Mouse (Mus musculus) forebrain, embryonic 14.5 days (tissue): ENCODE measurements around the gene Tnfrsf13c. TPM values are rescaled to one million over a fixed set of nuclear protein-coding genes. Genes with fewer than 3 reads are reported as not detected.
A peak's percentile ranks its signal among the peaks of the same experiment; 100 is the strongest.

ENCODE experiments used
- ATAC-seq: fragments of 200-750 bp; cut with Nextera tagmentation; 2 replicates; pipeline ENCODE4 v1.8.0; 2017; ENCODE audit warnings: mild to moderate bottlenecking, moderate library complexity
- DNase-seq: peaks from one replicate; pipeline ENCODE4 v3.0.0-alpha.2; 2015; ENCODE audit warnings: low spot score
- H3K27ac ChIP-seq: fragments of 300-500 bp; sonication (generic); 2 replicates; pipeline ENCODE4 v1.5.1; 2014; ENCODE audit warnings: low read depth, mild to moderate bottlenecking, control low read depth, low read length, moderate library complexity
- H3K27me3 ChIP-seq: fragments of 300-500 bp; sonication (generic); replicated peaks from 2 replicates; pipeline ENCODE4 v1.6.1; 2014; ENCODE audit warnings: low read length, control low read depth, mixed read lengths; ENCODE audit not compliant: control insufficient read depth, insufficient read depth
- H3K36me3 ChIP-seq: fragments of 300-500 bp; sonication (generic); 2 replicates; pipeline ENCODE4 v1.6.1; 2014; ENCODE audit warnings: low read length, control low read depth; ENCODE audit not compliant: control insufficient read depth, insufficient read depth
- H3K4me1 ChIP-seq: fragments of 300-500 bp; sonication (generic); 2 replicates; pipeline ENCODE4 v1.6.1; 2014; ENCODE audit warnings: antibody characterized with exemption, low read length, control low read depth; ENCODE audit not compliant: control insufficient read depth, insufficient read depth
- H3K4me2 ChIP-seq: fragments of 300-500 bp; sonication (generic); 2 replicates; pipeline ENCODE4 v1.6.1; 2014; ENCODE audit warnings: mild to moderate bottlenecking, control low read depth, low read length
- H3K4me3 ChIP-seq: fragments of 300-500 bp; sonication (generic); 2 replicates; pipeline ENCODE4 v1.5.1; 2014; ENCODE audit warnings: low read depth, low read length, control low read depth
- H3K9ac ChIP-seq: fragments of 300-500 bp; sonication (generic); 2 replicates; pipeline ENCODE4 v1.6.1; 2014; ENCODE audit warnings: mild to moderate bottlenecking, low read length, control low read depth, moderate library complexity
- H3K9me3 ChIP-seq: fragments of 300-500 bp; sonication (generic); replicated peaks from 2 replicates; pipeline ENCODE4 v1.6.1; 2016; ENCODE audit warnings: low read length, control low read depth, mixed read lengths; ENCODE audit not compliant: control insufficient read depth
- WGBS: fragments of 180-500 bp; shearing (Covaris S2); extraction: QIAGEN DNeasy Blood & Tissue Kit; methylation state at CpG from one replicate; pipeline ENCODE4 v1.1.7; 2014; 5-methylcytosine and 5-hydroxymethylcytosine counted together
- polyA plus RNA-seq: library from polyadenylated mRNA; unstranded; fragments of >200 nt; fragmentation: Nextera tagmentation; extraction: Ambion mirVana; gene quantifications from 2 replicates; pipeline ENCODE4 v1.2.1, GENCODE M21; 2014

Gene Tnfrsf13c
- polyA plus RNA-seq, 1 experiment from 2014 or later = 0.14 TPM

GRCm38 (mm10) chr15:82207105-82207459 lies 17.1 kb downstream of the Tnfrsf13c start:
- ATAC-seq (no peak), DNase-seq (no peak)
- Histone ChIP-seq H3K27me3 (peaks cover 50% of the 10 kb centered on the region), H3K9me3 (no peaks in the 10 kb centered on the region), H3K27ac (no peak overlapping the region), H3K4me2 (no peak overlapping the region), H3K9ac (no peak overlapping the region), H3K36me3 (peaks cover 42% of the 10 kb centered on the region), H3K4me3 (no peak overlapping the region), H3K4me1 (peaks cover 20% of the 10 kb centered on the region)
- WGBS = 15% methylated on average over 34 of the region's 34 CpGs

DNA sequence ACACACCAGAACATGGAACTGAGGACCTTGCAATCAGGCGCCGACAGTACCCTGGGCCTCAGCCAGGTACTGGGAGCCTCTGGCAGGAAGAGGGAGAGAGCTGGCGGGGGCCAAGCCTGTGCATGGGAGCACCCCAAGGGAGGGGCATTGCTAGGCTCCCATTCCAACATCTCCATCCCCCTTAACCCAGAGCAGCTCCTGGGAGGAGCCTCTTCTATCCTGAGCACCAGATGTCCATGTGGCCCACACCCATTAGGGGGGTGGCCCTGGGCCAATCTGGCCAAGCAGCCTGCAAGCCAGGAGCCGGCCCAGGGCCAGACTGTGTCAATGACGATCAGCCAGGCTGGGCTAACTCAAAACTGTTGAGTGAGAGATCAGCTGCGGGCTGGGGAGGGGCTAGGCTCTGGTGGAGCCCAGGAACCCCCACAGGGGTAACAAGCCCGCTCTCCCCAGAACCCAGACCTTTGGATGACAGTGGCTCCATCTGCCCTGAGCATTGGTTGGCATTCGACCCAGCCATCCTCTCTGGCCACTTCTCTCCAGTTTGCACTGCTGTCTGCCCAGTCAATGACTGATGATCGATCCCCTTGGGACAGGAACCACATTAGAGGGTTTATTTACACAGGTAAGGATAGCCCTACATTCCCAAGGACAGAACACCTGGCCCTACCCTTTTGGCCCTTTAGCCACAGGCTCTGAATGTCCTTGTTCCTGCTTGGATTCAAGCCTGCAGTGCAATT lies 17.6 kb downstream of the Tnfrsf13c start:
- DNase-seq (peak; percentile 82), ATAC-seq (peak; percentile 86)
- no peak overlapping the region for H3K9ac ChIP-seq
- H3K36me3 ChIP-seq = peaks cover 47% of the 10 kb centered on the region
- H3K27ac ChIP-seq = no peak overlapping the region
- no peak overlapping the region for H3K4me2 ChIP-seq
- H3K9me3 ChIP-seq = no peaks in the 10 kb centered on the region
- no peak overlapping the region for H3K4me3 ChIP-seq
- peaks cover 15% of the 10 kb centered on the region for H3K4me1 ChIP-seq
- WGBS = 48% methylated on average over 9 of the region's 9 CpGs
- H3K27me3 ChIP-seq = peaks cover 44% of the 10 kb centered on the region

GRCm38 (mm10) chr15:82204680-82205371 lies 19.3 kb downstream of the Tnfrsf13c start:
- ATAC-seq = no peak
- no peak overlapping the region for H3K27ac ChIP-seq
- no peak for DNase-seq
- H3K4me2 ChIP-seq = no peak overlapping the region
- H3K36me3 ChIP-seq = peaks cover 63% of the 10 kb centered on the region
- peaks cover 15% of the 10 kb centered on the region for H3K4me1 ChIP-seq
- 74% methylated on average over 10 of the region's 10 CpGs for WGBS
- no peak overlapping the region for H3K9ac ChIP-seq
- no peaks in the 10 kb centered on the region for H3K9me3 ChIP-seq
- H3K27me3 ChIP-seq = peaks cover 29% of the 10 kb centered on the region
- H3K4me3 ChIP-seq = no peak overlapping the region

- Histone ChIP-seq H3K9ac (no peak overlapping the region), H3K4me1 (peaks cover 15% of the 10 kb centered on the region), H3K36me3 (peaks cover 73% of the 10 kb centered on the region), H3K27ac (no peak overlapping the region), H3K4me3 (no peak overlapping the region), H3K9me3 (no peaks in the 10 kb centered on the region), H3K27me3 (peaks cover 25% of the 10 kb centered on the region), H3K4me2 (no peak overlapping the region)
- 65% methylated on average over 20 of the region's 20 CpGs for WGBS
- DNase-seq = no peak
- ATAC-seq = no peak
Observed at GRCm38 (mm10) chr15:82203611-82204351, 20.4 kb downstream of the Tnfrsf13c start.

GRCm38 (mm10) chr15:82203090-82203489 lies 21.1 kb downstream of the Tnfrsf13c start:
- Histone ChIP-seq H3K27me3 (peaks cover 20% of the 10 kb centered on the region), H3K4me3 (no peak overlapping the region), H3K9me3 (no peaks in the 10 kb centered on the region), H3K4me1 (peaks cover 15% of the 10 kb centered on the region), H3K4me2 (no peak overlapping the region), H3K27ac (no peak overlapping the region), H3K9ac (no peak overlapping the region), H3K36me3 (peaks cover 80% of the 10 kb centered on the region)
- DNase-seq = no peak
- no peak for ATAC-seq
- 91% methylated on average over 10 of the region's 10 CpGs for WGBS

GRCm38 (mm10) chr15:82202086-82202485 lies 22.1 kb downstream of the Tnfrsf13c start:
- peaks cover 10% of the 10 kb centered on the region for H3K27me3 ChIP-seq
- WGBS = 87% methylated on average over 6 of the region's 6 CpGs
- H3K4me3 ChIP-seq = no peak overlapping the region
- H3K36me3 ChIP-seq = peaks cover 90% of the 10 kb centered on the region
- ATAC-seq = no peak
- no peak overlapping the region for H3K4me2 ChIP-seq
- no peaks in the 10 kb centered on the region for H3K9me3 ChIP-seq
- DNase-seq = no peak
- no peak overlapping the region for H3K27ac ChIP-seq
- peaks cover 9% of the 10 kb centered on the region for H3K4me1 ChIP-seq
- no peak overlapping the region for H3K9ac ChIP-seq

DNA sequence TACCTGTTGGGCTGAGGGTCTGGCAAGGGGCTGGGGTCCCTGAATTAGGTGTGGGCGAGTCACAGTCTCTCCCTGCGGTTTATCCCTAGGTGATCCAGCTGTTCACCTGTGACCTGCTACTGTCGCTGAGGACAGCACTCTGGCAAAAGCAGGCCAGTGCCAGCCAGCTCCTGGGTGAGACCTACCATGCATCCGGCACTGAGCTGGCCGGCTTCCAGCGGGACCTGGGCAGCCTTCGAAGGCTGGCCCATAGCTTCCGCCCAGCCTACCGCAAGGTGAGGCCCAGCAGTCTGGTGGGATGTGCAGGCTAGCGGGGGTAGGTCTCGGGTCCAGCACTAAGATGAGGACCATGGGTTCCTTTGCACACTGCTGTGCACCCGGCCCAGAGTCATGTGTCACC lies 24.6 kb downstream of the Tnfrsf13c start:
- Histone ChIP-seq H3K9ac (no peak overlapping the region), H3K4me3 (no peak overlapping the region), H3K27me3 (no peaks in the 10 kb centered on the region), H3K4me2 (no peak overlapping the region), H3K36me3 (peaks cover 98% of the 10 kb centered on the region), H3K4me1 (no peaks in the 10 kb centered on the region), H3K9me3 (no peaks in the 10 kb centered on the region), H3K27ac (no peak overlapping the region)
- WGBS = 89% methylated on average over 12 of the region's 12 CpGs
- DNase-seq = no peak
- no peak for ATAC-seq

GRCm38 (mm10) chr15:82198342-82198741 lies 25.8 kb downstream of the Tnfrsf13c start:
- Histone ChIP-seq H3K27ac (no peak overlapping the region), H3K4me3 (no peak overlapping the region), H3K27me3 (no peaks in the 10 kb centered on the region), H3K36me3 (peaks cover 98% of the 10 kb centered on the region), H3K9ac (no peak overlapping the region), H3K4me1 (no peaks in the 10 kb centered on the region), H3K9me3 (no peaks in the 10 kb centered on the region), H3K4me2 (no peak overlapping the region)
- 88% methylated on average over 7 of the region's 7 CpGs for WGBS
- ATAC-seq (no peak), DNase-seq (no peak)
